Mouse (Mus musculus) ES-Bruce4 (cell line): ENCODE data around the gene Cnn3. TPM values are rescaled to one million over a fixed set of nuclear protein-coding genes. Genes with fewer than 3 reads are reported as not detected.
A peak's percentile ranks its signal among the peaks of the same experiment; 100 is the strongest.

Experiments used
- H3K27ac ChIP-seq: 2 replicates; pipeline ENCODE4 v1.5.1; 2012; ENCODE audit warnings: low read length, inconsistent platforms; ENCODE audit not compliant: insufficient read depth
- H3K27me3 ChIP-seq: 2 replicates; pipeline ENCODE4 v1.6.1; 2012; ENCODE audit warnings: mild to moderate bottlenecking, low read length, inconsistent platforms; ENCODE audit not compliant: control insufficient read depth, poor library complexity, insufficient read depth, severe bottlenecking
- H3K36me3 ChIP-seq: 2 replicates; pipeline ENCODE4 v1.6.1; 2012; ENCODE audit warnings: inconsistent platforms, mild to moderate bottlenecking, low read length, moderate library complexity; ENCODE audit not compliant: control insufficient read depth, poor library complexity, insufficient read depth, severe bottlenecking
- H3K4me1 ChIP-seq: one replicate; pipeline ENCODE4 v1.8.1; 2011; ENCODE audit warnings: low read length; ENCODE audit not compliant: control insufficient read depth, insufficient read depth
- H3K4me3 ChIP-seq: 2 replicates; pipeline ENCODE4 v1.5.1; 2011; ENCODE audit warnings: low read depth, mild to moderate bottlenecking, low read length
- H3K9ac ChIP-seq: 2 replicates; pipeline ENCODE4 v1.6.1; 2012; ENCODE audit warnings: low read depth, mild to moderate bottlenecking, inconsistent platforms; ENCODE audit not compliant: poor library complexity, severe bottlenecking
- H3K9me3 ChIP-seq: replicated peaks from 2 replicates; pipeline ENCODE4 v1.6.1; 2012; ENCODE audit warnings: mild to moderate bottlenecking, low read length, inconsistent platforms; ENCODE audit not compliant: control insufficient read depth, poor library complexity, insufficient read depth, severe bottlenecking
- CTCF ChIP-seq: IDR thresholded peaks from one replicate; pipeline ENCODE4 v1.8.1; 2011; ENCODE audit warnings: low read depth, low read length
- EP300 ChIP-seq: IDR thresholded peaks from 2 replicates; pipeline ENCODE4 v1.6.1; 2011; ENCODE audit warnings: low read depth, low read length; ENCODE audit not compliant: insufficient read depth
- POLR2A ChIP-seq: IDR thresholded peaks from one replicate; pipeline ENCODE4 v1.8.1; 2011; ENCODE audit warnings: low read length; ENCODE audit not compliant: insufficient read depth
- polyA plus RNA-seq: library from polyadenylated mRNA; stranded (reverse); fragments of >200 nt; gene quantifications from 2 replicates; pipeline ENCODE4 v1.2.4, GENCODE M21; 2011; ENCODE audit warnings: low read depth; ENCODE audit not compliant: missing spikeins, insufficient read depth, insufficient read length

Gene Cnn3
- polyA plus RNA-seq, 1 experiment = 623 TPM

GRCm38 (mm10) chr3:121426621-121427519 lies 573 bp downstream of the Cnn3 start:
- Histone ChIP-seq H3K27ac (peak overlapping the region; percentile 64), H3K4me3 (peak overlapping the region; percentile 86), H3K27me3 (no peaks in the 10 kb centered on the region), H3K9me3 (no peaks in the 10 kb centered on the region), H3K9ac (peak overlapping the region; percentile 100), H3K4me1 (no peaks in the 10 kb centered on the region), H3K36me3 (no peaks in the 10 kb centered on the region; the same call in 1 of the 2 replicates)
- TF ChIP-seq EP300 = no peak
- peak; percentile 23 for TF ChIP-seq CTCF

GRCm38 (mm10) chr3:121427520-121427908 lies 1.2 kb downstream of the Cnn3 start:
- no peaks in the 10 kb centered on the region for H3K27me3 ChIP-seq
- H3K36me3 ChIP-seq = no peaks in the 10 kb centered on the region; the same call in 1 of the 2 replicates
- TF ChIP-seq EP300 (no peak), POLR2A (no peak), CTCF (no peak)
- no peaks in the 10 kb centered on the region for H3K4me1 ChIP-seq
- no peaks in the 10 kb centered on the region for H3K9me3 ChIP-seq
- peak overlapping the region; percentile 86 for H3K4me3 ChIP-seq
- peak overlapping the region; percentile 64 for H3K27ac ChIP-seq
- H3K9ac ChIP-seq = peak overlapping the region; percentile 100

GRCm38 (mm10) chr3:121428230-121428629 lies 1.9 kb downstream of the Cnn3 start:
- Histone ChIP-seq H3K36me3 (no peaks in the 10 kb centered on the region; the same call in 1 of the 2 replicates), H3K4me1 (no peaks in the 10 kb centered on the region), H3K27ac (peak overlapping the region; percentile 91)

GRCm38 (mm10) chr3:121428696-121429259 lies 2.5 kb downstream of the Cnn3 start:
- TF ChIP-seq POLR2A (no peak), CTCF (no peak), EP300 (0 out of 2 replicates have a peak, but pooled peaks have one; percentile 29)
- no peaks in the 10 kb centered on the region for H3K27me3 ChIP-seq
- H3K27ac ChIP-seq = peak overlapping the region; percentile 91
- peak overlapping the region; percentile 100 for H3K9ac ChIP-seq
- peaks cover 2% of the 10 kb centered on the region for H3K36me3 ChIP-seq
- H3K4me3 ChIP-seq = peak overlapping the region; percentile 86; the same call in 1 of the 2 replicates
- H3K4me1 ChIP-seq = peaks cover 2% of the 10 kb centered on the region
- H3K9me3 ChIP-seq = no peaks in the 10 kb centered on the region

More at GRCm38 (mm10) chr3:121428230-121428629, 1.9 kb downstream of the Cnn3 start:
- Histone ChIP-seq H3K4me3 (peak overlapping the region; percentile 86), H3K9me3 (no peaks in the 10 kb centered on the region), H3K27me3 (no peaks in the 10 kb centered on the region), H3K9ac (peak overlapping the region; percentile 100)
- no peak for TF ChIP-seq POLR2A
- TF ChIP-seq EP300 = peak; percentile 75
- TF ChIP-seq CTCF = no peak

- TF ChIP-seq EP300 (no peak), CTCF (no peak), POLR2A (no peak)
- H3K4me3 ChIP-seq = peak overlapping the region; percentile 34
- no peaks in the 10 kb centered on the region for H3K9me3 ChIP-seq
- peak overlapping the region; percentile 42; the same call in 1 of the 2 replicates for H3K9ac ChIP-seq
- peaks cover 2% of the 10 kb centered on the region for H3K36me3 ChIP-seq
- peak overlapping the region; percentile 91 for H3K27ac ChIP-seq
- H3K27me3 ChIP-seq = no peaks in the 10 kb centered on the region
- peaks cover 4% of the 10 kb centered on the region for H3K4me1 ChIP-seq
These were observed 3.2 kb downstream of the Cnn3 start for GRCm38 (mm10) chr3:121429469-121429868.
